Mouse (Mus musculus): ENCODE results near the gene Ppp1r7.
"Not testable (repeated sequence)": the region's sequence is repeated elsewhere in the genome, so short reads cannot be mapped to it uniquely, and the experiment has no call there.

Ppp1r7 gene

DNA sequence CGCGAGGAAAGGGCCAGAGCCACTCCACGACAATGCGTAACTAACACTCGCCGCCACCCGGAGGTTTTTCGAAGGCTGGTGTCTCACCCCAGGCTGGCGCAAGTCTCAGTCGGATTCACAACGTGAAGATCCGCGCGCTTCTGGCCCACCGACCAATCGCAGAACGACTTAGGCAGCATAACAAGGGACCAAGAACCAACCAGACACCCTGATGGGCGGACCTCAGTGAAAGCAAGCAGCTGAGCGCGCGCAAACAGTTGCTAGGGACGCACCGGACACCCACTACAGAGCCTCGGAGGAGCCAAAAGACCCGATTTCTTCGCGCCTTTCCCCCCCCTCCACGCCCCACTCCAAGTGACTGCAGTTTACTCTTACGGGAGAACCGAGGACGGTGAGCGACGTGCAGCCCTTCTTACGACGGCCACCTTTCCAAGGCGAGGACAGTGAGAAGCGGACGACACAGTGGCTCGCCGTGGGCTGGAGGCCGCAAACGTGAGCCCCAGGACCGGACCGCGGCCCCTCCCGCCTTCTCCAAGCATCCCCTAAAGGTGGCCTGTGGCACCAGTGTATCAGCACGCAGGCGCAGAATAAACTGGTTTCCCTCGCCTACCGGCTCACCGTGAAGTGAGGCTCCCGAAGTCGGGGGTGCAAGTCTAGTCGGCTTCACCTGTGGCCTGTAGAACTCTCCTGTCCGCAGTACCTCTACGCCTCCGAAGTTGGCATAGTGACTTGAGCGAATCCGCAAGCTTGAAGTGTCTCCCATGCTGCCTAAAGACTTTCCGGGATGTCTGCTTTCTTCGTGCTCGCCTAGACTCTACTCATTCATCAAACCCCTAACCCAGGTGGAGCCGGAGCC lies at the start of gene Ppp1r7, which contains the start of gene Pask:
Ppp1r7 (plus strand) TSS at position 207 of the 856 bp plus-strand sequence.
Pask (minus strand) TSS at position 835 of the 856 bp plus-strand sequence.
- in situ Hi-C loops (cut with MboI; ENCODE audit: unreplicated experiment in 2 of 2) = loop anchor here (5.0 to 10.0 kb wide), 3 partner anchors 118 to 168 kb away; no protein-coding TSS in a partner anchor

DNA sequence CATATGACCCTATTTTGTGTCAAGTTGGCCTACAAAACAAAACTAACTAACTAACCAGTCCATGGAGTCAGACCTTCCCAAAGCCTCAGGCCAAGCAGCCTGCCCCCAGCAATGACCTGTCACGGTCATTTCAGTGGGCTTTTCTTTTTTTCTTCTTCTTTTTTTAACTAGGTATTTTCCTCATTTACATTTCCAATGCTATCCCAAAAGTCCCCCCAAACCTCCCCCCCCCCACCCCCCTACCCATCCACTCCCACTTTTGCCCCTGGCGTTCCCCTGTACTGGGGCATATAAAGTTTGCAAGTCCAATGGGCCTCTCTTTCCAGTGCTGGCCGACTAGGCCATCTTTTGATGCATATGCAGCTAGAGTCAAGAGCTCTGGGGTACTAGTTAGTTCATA lies 48.2 kb upstream of the Ppp1r7 start:
- in situ Hi-C loops (cut with MboI; ENCODE audit: unreplicated experiment in 2 of 2) = not testable (repeated sequence)

DNA sequence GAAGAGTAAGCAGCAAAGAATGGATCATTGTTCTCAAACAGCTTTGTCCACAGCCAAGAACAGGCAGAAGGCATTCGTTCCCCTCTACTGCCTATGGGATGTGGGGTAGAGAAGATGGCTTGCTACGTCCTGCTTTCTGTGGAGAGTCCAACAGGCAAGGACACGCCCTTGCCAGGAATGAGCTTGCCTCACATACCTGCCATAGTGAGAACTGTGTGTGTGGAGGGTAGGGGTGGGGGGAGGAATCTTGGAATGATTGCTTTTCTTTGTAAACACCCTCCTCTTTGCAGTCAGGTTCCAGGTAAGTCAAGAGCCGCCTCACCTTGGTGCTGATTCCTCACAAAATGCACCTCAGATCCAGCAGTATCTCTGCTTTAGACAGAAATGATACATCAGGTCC lies 42.9 kb upstream of the Ppp1r7 start:
- in situ Hi-C loops (cut with MboI; ENCODE audit: unreplicated experiment in 2 of 2) = loop anchor here in 1 of 2 experiments (10.0 kb wide), 1 partner anchor 75 kb away; no protein-coding TSS in a partner anchor

DNA sequence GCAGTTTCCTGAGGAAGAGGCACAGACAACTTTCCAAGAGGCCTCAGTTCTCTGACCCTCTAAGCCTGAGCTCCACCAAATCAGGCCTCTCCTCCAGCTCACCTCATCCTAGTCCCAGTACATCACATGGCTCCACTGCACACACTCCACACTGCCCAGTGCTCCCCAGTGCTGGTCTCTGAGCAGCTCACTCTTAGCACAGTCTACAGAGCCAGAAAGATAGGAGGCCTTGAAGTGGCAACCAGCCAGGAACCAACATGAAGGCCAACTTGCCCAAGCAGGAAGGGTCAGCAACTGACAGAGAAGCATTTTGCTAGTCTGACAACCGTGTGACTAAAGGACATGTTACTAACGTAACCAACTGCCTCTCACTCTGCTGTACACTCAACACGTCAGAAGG lies 42.1 kb upstream of the Ppp1r7 start:
- in situ Hi-C loops (cut with MboI; ENCODE audit: unreplicated experiment in 2 of 2) = loop anchor here in 1 of 2 experiments (10.0 kb wide), 1 partner anchor 76 kb away; no protein-coding TSS in a partner anchor

DNA sequence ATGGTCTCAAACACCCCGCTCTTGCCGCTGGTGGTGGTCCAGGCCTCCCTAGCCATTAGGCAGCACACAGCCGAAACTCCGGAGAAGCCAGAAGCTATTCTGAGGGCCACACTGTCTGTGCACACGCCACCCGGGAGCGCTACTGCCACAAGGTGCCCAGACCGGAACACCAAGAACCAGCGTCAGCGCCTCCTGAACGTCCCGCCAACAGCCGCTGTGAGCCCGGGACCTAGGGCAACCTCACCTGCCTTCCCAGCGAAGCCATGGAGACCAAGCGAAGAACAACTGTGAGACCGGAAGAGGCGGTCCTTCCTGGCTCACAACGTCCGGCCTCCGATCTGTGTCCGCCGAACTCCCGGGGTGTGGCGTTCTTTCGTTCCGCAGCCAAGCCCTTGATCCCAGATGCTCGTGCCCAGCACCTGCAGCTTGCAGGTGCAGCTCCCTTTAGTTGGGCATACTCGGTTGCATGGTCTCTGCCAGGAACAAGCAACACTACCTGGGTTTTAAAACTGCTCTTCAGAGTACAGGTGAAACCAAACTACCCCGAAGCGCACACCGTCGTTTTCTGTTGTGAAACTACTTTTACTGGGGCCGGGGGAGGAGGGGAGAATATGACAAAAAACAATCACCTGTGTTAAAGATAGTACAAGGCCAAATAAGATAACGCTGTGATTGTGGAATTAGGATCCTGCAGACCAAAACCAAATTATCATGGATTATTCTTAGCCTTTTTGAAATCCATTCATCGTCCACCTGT lies 36.9 kb upstream of the Ppp1r7 start, which contains the start of gene Mterf4:
Mterf4 (minus strand) TSS at position 335 of the 757 bp plus-strand sequence.
- in situ Hi-C loops (cut with MboI; ENCODE audit: unreplicated experiment in 2 of 2) = loop anchor here in 1 of 2 experiments (10.0 kb wide), 1 partner anchor 81 kb away; no protein-coding TSS in a partner anchor

DNA sequence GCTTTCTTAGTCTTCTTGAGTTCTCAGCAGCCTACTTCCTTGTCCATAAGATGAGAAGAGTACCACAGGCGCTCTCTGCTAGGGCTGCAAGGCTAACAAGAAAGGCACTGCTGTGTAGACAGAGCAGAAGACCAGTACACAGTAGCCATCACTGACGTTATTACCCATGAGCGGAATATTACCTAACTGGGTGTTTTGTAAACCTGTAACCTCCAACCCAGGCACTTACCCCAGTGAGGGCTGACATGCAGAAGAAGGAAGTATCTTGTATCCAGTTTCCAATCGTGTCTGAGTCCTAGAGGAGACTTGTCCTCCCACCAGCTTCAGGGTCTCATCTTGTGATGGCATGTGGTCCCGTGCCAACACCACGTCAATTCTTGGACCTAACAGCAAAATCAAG lies 18.7 kb upstream of the Ppp1r7 start:
- in situ Hi-C loops (cut with MboI; ENCODE audit: unreplicated experiment in 2 of 2) = no loop called here

DNA sequence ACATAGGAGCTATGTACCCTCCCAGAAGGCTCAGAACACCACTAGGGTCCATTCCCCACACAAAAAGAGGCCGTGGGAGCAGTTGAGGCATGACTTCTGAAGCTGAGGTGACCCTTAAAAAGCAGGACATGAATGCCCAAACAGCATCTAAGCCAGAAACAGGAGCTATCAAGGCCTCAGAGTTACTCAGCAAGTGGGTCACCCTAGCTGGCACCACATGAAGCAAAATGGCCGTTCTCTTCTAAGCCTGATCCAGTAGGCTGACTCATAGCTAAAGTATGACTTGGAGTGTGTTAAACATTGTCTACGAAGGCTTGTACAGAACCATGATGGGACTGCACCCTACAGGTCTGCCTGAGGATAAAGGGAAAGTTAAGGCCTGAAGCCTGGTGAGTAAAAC lies 16.2 kb upstream of the Ppp1r7 start:
- in situ Hi-C loops (cut with MboI; ENCODE audit: unreplicated experiment in 2 of 2) = no loop called here

DNA sequence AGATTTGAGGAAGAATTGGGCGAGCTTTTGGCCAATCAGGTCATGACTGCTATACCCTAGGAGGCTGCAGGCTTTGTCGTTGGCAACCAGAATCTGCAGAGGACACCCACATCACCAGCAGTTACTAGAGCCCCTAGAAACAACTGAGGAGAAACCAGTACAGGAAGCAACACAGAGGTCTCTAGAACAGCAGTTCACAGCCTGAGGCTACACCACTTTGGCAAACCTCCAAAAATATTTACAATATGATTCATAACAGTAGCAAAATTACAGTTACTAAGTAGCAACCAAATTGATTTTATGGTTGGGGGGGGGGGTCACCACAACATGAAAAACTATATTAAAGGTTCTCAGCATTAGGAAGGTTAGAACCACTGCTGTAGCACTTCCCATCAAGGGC lies 8.0 kb upstream of the Ppp1r7 start:
- in situ Hi-C loops (cut with MboI; ENCODE audit: unreplicated experiment in 2 of 2) = no loop called here

DNA sequence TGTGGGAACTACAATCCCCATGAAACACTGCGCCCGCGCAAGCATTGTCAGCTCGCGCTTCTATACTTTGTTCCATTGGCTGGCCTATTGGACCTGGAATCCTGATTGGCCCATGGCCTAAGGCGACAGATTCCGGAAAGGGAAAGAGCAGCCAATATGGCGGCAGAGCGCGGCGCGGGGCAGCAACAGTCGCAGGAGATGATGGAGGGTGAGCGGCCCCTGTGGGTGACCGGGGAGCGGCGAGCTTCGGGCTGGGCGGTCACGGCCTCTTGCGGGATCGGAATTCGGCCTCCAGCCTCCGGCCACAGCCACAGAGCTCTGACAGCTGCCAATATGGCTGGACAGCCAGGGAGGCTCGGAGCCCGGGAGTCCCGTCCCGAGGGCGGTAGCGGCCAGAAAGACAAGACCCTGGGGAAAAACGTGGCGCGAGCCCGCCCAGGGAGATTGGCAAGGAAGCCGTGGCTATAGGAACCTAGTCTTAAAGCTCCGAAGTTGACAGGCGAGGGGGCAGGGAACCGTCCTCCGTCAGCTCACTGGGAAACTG lies 922 bp downstream of the Ppp1r7 start:
- in situ Hi-C loops (cut with MboI; ENCODE audit: unreplicated experiment in 2 of 2) = loop anchor here (5.0 to 10.0 kb wide), 3 partner anchors 119 to 169 kb away; no protein-coding TSS in a partner anchor

DNA sequence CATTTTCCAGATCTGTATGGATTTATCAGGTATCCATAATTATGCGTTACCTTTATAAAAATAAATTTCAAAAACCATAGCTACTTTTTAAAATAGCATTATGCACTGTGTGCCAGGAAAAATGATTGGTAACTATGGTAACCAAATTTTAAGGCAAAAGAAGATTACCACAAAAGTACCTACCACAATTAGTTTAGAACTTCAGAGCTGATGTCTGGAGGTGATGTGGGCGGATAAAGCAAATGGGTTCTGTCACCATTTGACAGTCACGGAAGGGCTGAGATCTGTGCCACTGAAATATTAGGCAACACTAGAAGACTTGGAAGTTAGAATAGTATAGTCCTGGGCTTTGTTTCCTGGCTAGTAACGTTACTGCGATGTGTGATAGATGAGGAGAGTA lies 4.5 kb downstream of the Ppp1r7 start:
- in situ Hi-C loops (cut with MboI; ENCODE audit: unreplicated experiment in 2 of 2) = loop anchor here (5.0 to 10.0 kb wide), 3 partner anchors 122 to 175 kb away; no protein-coding TSS in a partner anchor

DNA sequence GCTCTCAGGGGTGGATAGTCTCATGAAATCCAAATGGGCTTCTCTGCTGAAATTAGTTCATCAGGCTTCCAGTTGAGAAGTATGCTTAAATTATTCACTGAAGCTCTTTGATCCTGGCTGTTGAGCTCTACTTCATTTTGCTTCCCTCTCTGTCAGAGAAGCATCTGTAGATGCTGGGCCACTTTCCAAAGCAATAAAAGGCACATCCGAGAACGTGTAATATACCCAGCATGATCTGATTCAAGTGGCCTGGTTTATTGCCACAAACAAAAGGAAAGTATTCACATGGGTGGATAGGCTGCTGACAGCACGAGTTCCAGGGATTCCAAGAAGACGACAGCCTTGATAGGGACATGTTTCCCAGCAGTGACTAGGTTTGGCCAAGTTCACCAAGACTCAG lies 7.0 kb downstream of the Ppp1r7 start:
- in situ Hi-C loops (cut with MboI; ENCODE audit: unreplicated experiment in 2 of 2) = loop anchor here (5.0 to 10.0 kb wide), 3 partner anchors 125 to 177 kb away; no protein-coding TSS in a partner anchor

DNA sequence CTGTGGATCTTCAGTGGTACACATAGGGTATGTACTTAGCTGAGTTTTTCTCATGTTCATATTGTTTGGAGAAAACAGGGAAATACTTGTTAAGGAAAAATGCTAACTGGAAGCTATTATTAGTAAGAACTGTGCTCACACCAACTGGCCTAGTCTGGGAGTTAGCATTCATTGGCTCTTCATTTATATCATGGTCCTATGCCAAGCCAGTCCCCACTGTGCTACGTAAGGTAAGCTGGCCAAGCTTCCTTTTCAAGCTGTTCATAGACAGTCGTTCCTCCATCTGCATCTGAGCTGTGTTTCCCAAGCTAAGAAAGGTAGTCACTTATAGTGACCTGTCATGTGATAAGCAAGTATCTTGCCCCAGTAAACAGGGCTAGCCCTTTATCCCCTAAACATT lies 10.1 kb downstream of the Ppp1r7 start:
- in situ Hi-C loops (cut with MboI; ENCODE audit: unreplicated experiment in 2 of 2) = no loop called here

DNA sequence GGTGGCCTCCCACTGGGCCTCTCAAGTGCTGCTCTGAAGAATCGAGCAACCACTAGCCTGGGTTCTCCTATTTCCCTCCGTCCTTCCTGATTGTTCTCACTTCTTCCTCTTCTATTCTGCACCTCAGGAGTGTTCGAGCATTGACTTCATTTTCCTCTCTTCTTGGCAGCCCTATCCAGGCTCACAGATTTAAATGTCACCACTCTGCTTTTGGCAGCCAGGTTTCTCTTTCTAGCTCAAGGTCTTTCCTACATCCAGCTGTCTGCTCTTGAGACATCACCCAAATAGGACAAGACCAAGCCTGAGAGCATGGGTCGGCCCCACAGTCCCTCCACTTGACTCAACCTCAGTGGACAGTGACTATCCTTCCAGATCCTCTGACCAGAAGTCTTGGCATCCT lies 20.0 kb downstream of the Ppp1r7 start:
- in situ Hi-C loops (cut with MboI; ENCODE audit: unreplicated experiment in 2 of 2) = loop anchor here in 1 of 2 experiments (5.0 kb wide), 1 partner anchor 45 kb away; no protein-coding TSS in a partner anchor

DNA sequence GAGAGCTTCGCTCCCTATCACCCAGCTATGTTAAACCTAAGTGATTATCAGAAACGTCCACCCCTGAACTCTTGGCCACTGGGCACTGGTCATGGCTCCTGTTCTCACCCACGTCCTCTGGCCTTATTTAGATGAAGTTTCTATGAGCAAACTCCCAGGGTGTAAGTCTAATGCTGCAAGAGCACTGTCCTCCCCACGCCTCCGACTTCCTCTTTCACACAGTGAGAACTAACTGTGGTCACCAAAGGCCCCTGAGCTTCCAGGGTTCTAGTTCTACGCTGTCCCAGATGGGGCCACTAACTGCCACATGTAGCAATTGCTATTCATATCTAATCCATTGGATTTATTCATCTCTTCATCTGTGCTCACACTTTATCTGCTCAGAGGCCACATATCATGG lies 23.0 kb downstream of the Ppp1r7 start:
- in situ Hi-C loops (cut with MboI; ENCODE audit: unreplicated experiment in 2 of 2) = no loop called here

DNA sequence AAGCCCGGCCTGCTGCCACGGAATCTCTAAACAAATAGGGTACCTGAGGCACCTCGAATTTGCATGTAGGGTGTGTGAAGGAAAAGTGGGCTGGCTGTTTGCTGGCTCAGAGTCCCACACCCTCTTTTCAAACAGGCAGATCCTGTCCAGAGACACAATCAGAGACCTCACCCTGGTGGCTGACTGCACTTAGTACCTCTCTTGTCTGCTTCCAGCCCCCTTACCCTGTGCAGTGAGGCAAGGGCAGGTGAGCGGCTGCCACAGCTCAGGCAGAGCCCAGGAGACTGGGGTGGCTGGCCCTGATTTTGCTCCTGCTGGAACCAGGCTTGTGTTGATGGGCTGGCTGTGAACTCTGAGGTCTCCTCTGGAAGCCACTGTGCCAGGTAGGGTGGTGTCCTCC lies 31.0 kb downstream of the Ppp1r7 start, which contains the start of gene Ano7:
Ano7 (plus strand) TSS at position 266 of the 400 bp plus-strand sequence.
- in situ Hi-C loops (cut with MboI; ENCODE audit: unreplicated experiment in 2 of 2) = no loop called here

DNA sequence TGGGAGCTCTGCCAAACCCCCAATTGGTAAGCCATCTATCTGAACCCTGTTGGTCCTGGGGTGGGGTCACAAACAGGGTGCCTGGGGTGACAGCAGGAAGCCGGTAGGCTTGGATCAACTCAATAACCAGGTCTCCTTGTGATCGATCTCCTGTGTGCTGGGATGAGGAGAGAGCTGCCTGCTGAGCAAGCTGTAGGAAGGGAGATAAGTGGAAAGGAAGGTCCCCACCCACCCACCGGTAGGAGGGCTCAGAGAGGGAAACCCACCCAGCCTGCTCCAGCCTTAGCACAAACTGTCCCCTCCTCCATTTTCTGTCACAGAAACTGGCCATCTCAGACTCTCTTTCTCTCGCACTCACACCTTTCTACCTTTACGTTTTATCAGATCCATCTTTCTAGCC lies 34.7 kb downstream of the Ppp1r7 start:
- in situ Hi-C loops (cut with MboI; ENCODE audit: unreplicated experiment in 2 of 2) = no loop called here

DNA sequence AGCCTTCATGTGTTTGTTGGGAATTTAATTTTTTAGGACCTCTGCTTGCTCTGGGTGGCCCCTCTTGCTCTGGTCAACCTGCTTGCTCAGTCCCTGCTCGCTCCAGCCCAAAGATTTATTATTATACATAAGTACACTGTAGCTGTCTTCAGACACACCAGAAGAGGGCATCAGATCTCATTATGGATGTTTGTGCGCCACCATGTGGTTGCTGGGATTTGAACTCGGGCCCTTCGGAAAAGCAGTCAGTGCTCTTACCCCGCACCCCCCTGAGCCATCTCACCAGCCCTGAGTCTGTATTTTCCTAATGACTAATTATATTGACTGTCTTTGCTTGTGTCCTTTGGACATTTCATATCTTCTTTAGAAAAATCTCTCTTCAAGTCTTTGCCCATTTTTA lies 36.5 kb downstream of the Ppp1r7 start:
- in situ Hi-C loops (cut with MboI; ENCODE audit: unreplicated experiment in 2 of 2) = no loop called here

DNA sequence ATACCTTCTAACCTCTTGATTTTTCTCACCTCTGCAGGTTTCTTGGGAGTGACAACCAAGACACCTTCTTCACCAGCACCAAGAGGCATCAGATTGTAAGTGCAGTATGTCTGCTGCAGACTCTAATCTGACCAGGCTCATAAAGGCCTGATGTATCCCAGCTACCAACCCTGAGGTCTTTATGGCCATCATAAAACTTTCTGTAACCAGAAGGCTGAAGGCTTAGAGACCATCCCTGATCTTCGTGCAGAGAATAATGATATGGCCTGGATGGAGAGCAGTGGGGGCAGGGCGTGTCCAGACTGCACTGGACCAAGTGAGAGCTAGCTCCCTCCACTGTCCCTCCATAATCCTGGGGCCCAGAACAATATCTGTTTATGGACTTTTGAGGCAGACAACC lies 44.5 kb downstream of the Ppp1r7 start:
- in situ Hi-C loops (cut with MboI; ENCODE audit: unreplicated experiment in 2 of 2) = no loop called here

DNA sequence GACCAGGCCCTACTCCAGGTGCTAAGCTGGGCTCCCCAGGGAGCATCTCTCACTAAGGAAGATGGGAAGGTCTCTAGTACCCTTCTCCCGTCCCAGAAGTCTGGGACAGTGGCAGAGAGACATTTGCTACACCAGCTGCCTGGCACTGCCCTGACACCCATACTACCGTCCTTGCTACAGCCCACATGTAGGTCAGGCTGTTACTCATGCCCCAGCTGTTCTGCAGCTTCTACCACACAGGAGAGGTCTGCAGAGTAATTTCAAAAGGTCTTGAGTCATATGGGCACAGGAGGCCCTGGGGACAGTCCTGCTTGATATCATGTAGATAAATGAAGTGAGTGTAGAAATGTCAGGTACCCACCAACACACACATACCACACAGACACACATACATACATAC lies 46.3 kb downstream of the Ppp1r7 start:
- in situ Hi-C loops (cut with MboI; ENCODE audit: unreplicated experiment in 2 of 2) = no loop called here

DNA sequence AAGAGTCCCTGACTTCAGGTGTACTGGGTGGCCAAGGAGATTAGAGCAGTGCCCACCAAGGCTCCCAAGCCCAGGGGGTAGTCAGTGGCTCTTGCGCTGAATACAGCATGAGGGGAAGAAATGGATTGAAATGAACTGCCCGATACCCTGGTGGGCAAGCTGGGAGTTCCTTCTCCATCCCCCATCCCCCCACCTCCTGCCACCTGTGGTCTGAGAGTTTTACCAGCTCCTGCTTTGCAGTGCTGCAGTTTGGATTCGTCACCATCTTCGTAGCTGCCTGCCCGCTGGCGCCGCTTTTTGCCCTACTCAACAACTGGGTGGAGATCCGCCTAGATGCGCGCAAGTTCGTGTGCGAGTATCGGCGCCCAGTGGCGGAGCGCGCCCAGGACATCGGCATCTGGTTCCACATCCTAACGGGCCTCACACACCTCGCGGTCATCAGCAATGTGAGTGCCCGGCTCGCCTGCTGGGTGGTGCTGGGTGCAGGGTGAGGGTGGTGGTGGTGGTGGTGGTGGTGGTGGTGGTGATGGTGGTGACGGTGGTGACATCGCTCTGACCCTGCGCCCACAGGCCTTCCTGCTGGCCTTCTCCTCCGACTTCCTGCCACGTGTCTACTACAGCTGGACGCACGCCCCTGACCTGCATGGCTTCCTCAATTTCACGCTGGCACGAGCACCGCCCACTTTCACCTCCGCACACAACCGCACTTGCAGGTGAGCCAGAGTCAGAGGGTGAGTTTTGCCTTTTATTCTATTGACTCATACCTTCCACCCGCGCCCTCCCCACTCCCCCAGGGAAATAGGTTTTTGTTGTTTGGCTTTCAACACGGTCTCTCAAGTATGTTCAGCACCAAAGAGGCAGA lies 58.8 kb downstream of the Ppp1r7 start:
- in situ Hi-C loops (cut with MboI; ENCODE audit: unreplicated experiment in 2 of 2) = no loop called here

Data from v-Abl transformed pro-B cells (cell line).